Mouse (Mus musculus): ENCODE measurements around the gene Ramp3. TPM values are rescaled to one million over a fixed set of nuclear protein-coding genes. Genes with fewer than 3 reads are reported as not detected.
"Not testable (repeated sequence)": the region's sequence is repeated elsewhere in the genome, so short reads cannot be mapped to it uniquely, and the experiment has no call there.

Gene Ramp3
- polyA plus RNA-seq, 1 experiment from 2014 or later = 2.6 TPM

DNA sequence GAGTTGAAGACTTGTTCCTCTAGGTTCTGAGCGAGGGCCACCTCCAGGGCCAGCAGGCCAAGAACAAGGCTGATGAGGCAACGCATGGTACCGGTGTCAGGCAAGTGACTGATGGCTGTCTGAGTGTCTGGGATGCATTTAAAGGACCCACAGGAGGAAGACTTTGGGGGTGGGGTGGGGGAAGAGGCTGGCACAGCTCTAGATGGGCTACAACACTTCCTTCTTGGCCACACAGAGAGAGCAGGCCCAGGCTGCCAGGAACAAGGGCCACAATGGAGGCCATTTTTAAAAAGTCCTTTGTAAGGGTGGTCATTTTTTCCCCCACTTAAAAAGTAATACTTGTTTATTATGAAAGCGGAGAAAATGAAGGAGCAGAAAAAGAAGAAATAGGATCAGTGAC is 19.8 kb upstream of the Ramp3 start, which contains the start of gene Wap:
Wap (minus strand) TSS at position 101 of the 400 bp plus-strand sequence.
- Histone ChIP-seq H3K27ac (no peak within 1 kb of the TSS), H3K36me3 (no peaks in the 10 kb centered on the region), H3K4me2 (no peak within 1 kb of the TSS), H3K4me1 (replicated peaks) (no peaks in the 10 kb centered on the region), H3K4me3 (no peak within 1 kb of the TSS), H3K9ac (no peak within 1 kb of the TSS), H3K27me3 (no peaks in the 10 kb centered on the region), H3K9me3 (replicated peaks) (no peaks in the 10 kb centered on the region)
- WGBS = 88% methylated on average over 4 of the region's 4 CpGs
- ATAC-seq (replicated peaks; ENCODE audit: insufficient number of reproducible peaks, insufficient read depth, low FRiP score, low read depth) = no peak

DNA sequence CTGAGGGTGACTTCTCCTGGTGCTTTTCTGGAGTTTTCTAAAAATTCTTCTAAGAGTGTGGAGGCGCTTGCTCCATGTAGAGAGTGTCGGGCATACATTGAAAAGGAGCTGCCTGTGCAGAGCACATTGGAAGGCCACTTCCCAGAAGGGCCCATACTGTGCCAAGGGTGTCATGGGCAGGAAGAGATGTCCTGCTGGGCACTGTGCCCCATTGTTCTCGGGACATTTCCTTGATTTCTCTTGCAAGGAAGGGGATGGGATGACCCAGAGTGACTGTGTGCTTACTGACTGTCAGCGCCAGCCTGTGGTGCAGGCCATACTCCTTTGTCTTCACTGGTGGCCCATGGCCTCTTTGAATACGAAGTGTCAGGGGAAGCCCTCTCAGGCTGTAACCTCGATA is 19.2 kb upstream of the Ramp3 start:
- Histone ChIP-seq H3K27me3 (no peaks in the 10 kb centered on the region), H3K36me3 (no peaks in the 10 kb centered on the region), H3K9me3 (replicated peaks) (no peaks in the 10 kb centered on the region), H3K9ac (no peak overlapping the region), H3K4me1 (replicated peaks) (no peaks in the 10 kb centered on the region), H3K27ac (no peak overlapping the region), H3K4me2 (no peak overlapping the region), H3K4me3 (no peak overlapping the region)
- 69% methylated on average over 6 of the region's 6 CpGs for WGBS
- ATAC-seq (replicated peaks; ENCODE audit: insufficient number of reproducible peaks, insufficient read depth, low FRiP score, low read depth) = no peak

DNA sequence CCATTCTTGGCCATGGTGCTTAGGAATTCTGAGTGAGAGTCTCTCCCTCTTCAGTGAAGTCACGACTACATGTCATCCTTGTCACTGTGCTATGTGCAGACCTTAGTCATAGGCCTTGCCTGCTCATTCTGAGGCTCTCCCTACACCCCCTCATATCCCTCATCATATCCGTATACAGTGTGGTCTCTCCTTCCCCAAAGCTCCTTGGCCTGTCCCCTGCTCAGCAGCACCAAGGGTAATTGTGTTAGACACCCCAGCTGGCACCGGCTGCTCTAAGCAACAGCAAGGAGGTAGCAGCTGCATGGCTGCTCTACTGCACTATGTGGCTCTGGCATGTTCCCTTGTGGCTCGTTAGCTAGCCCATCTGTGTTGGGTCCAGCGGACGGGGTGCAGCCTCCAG is 13.8 kb upstream of the Ramp3 start:
- H3K4me2 ChIP-seq = no peak overlapping the region
- no peaks in the 10 kb centered on the region for H3K4me1 ChIP-seq (replicated peaks)
- H3K36me3 ChIP-seq = no peaks in the 10 kb centered on the region
- H3K4me3 ChIP-seq = no peak overlapping the region
- no peaks in the 10 kb centered on the region for H3K9me3 ChIP-seq (replicated peaks)
- WGBS = 76% methylated on average over 6 of the region's 6 CpGs
- H3K9ac ChIP-seq = no peak overlapping the region
- no peak for ATAC-seq (replicated peaks; ENCODE audit: insufficient number of reproducible peaks, insufficient read depth, low FRiP score, low read depth)
- no peaks in the 10 kb centered on the region for H3K27me3 ChIP-seq
- no peak overlapping the region for H3K27ac ChIP-seq

GRCm38 (mm10) chr11:6647831-6648724 is 10.2 kb upstream of the Ramp3 start:
- H3K36me3 ChIP-seq = no peaks in the 10 kb centered on the region
- H3K4me3 ChIP-seq = no peak overlapping the region
- H3K27ac ChIP-seq = no peak overlapping the region
- H3K27me3 ChIP-seq = no peaks in the 10 kb centered on the region
- H3K4me1 ChIP-seq (replicated peaks) = no peaks in the 10 kb centered on the region
- no peak overlapping the region for H3K9ac ChIP-seq
- no peak overlapping the region for H3K4me2 ChIP-seq
- no peaks in the 10 kb centered on the region for H3K9me3 ChIP-seq (replicated peaks)
- ATAC-seq (replicated peaks; ENCODE audit: insufficient number of reproducible peaks, insufficient read depth, low FRiP score, low read depth) = no peak
- WGBS = 52% methylated on average over 9 of the region's 9 CpGs

DNA sequence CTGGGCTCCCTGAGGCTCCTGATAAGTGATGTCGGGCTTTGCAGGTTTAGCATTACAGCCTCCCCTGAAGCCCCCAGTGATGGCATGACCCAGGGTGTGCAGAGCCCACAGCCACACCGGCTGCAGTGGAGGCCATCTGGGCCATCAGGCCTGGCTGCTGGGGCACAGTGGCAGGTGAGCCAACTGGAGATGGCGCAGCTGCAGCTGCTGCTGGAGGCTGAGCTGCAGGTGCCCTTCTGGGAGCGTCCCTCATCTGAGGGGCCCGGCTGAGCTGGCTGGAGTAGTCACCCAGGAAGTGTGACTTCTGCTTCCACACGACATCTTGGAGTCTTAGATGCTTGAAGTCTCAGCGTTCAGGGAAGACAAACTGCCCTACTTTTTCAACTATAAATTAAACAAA is 7.8 kb upstream of the Ramp3 start:
- Histone ChIP-seq H3K36me3 (no peaks in the 10 kb centered on the region), H3K9ac (no peak overlapping the region), H3K4me1 (replicated peaks) (no peaks in the 10 kb centered on the region), H3K27ac (no peak overlapping the region), H3K4me3 (no peak overlapping the region), H3K4me2 (no peak overlapping the region), H3K9me3 (replicated peaks) (no peaks in the 10 kb centered on the region), H3K27me3 (peaks cover 7% of the 10 kb centered on the region)
- 57% methylated on average over 7 of the region's 7 CpGs for WGBS
- ATAC-seq (replicated peaks; ENCODE audit: insufficient number of reproducible peaks, insufficient read depth, low FRiP score, low read depth) = no peak

- H3K4me3 ChIP-seq; H3K36me3 ChIP-seq; H3K4me1 ChIP-seq (replicated peaks); H3K9me3 ChIP-seq (replicated peaks); H3K27ac ChIP-seq; H3K9ac ChIP-seq; ATAC-seq (replicated peaks; ENCODE audit: insufficient number of reproducible peaks, insufficient read depth, low FRiP score, low read depth); H3K4me2 ChIP-seq: not testable (repeated sequence)
- 77% methylated on average over 3 of the region's 3 CpGs for WGBS
- peaks cover 15% of the 10 kb centered on the region for H3K27me3 ChIP-seq
Measured at GRCm38 (mm10) chr11:6652978-6653377, 5.3 kb upstream of the Ramp3 start.

DNA sequence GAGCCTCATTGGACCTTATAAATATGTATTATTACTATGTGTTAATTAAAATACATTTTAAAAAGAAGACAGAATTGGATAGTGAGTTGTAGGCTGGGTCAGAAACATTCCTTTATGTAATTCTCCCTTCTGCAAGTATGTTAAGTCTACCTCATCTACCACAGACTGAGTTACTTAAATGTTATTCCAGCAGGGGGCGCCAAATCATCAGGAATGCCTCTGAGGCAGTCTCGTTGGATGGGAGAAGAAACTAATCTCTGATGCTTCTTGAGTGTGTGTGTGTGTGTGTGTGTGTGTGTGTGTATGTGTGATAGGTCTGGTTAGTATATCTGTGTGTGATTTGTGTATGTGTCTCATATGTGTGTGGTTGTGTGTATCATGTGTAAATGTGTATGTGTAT is 3.4 kb upstream of the Ramp3 start:
- peak; percentile 23; the same call in 1 of the 2 replicates for ATAC-seq (replicated peaks; ENCODE audit: insufficient number of reproducible peaks, insufficient read depth, low FRiP score, low read depth)

DNA sequence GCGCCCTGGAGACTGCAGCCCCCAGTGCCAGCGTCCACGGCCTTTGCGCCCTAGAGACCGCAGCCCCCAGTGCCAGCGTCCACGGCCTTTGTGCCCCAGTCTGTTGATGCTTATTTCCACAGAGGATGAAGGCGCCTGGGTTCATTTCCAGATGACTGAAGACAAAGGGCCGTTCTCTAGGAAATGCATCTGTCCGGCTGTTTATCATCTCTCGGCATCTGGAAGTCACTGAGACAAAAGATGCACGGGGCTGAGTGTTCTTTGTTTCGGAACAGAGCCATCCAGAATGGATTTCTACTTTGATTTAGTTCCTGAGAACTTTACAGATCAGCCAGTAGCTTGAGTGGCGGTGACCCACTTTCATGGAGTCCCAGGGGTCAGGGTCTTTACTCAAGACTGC is 2.9 kb downstream of the Ramp3 start:
- Histone ChIP-seq H3K4me3 (no peak overlapping the region), H3K36me3 (no peaks in the 10 kb centered on the region), H3K27me3 (peaks cover 11% of the 10 kb centered on the region), H3K4me1 (replicated peaks) (peaks cover 7% of the 10 kb centered on the region), H3K9ac (no peak overlapping the region), H3K27ac (no peak overlapping the region), H3K9me3 (replicated peaks) (no peaks in the 10 kb centered on the region), H3K4me2 (no peak overlapping the region)
- WGBS = 73% methylated on average over 14 of the region's 14 CpGs
- no peak for ATAC-seq (replicated peaks; ENCODE audit: insufficient number of reproducible peaks, insufficient read depth, low FRiP score, low read depth)

More for the DNA sequence above, 3.4 kb upstream of the Ramp3 start:
- Histone ChIP-seq H3K9me3 (replicated peaks) (no peaks in the 10 kb centered on the region), H3K9ac (no peak overlapping the region), H3K36me3 (no peaks in the 10 kb centered on the region), H3K4me2 (no peak overlapping the region), H3K4me1 (replicated peaks) (peaks cover 7% of the 10 kb centered on the region), H3K4me3 (no peak overlapping the region), H3K27me3 (peaks cover 18% of the 10 kb centered on the region), H3K27ac (no peak overlapping the region)
- 2% methylated on average over 2 of the region's 2 CpGs for WGBS

GRCm38 (mm10) chr11:6666634-6667033 is 8.3 kb downstream of the Ramp3 start:
- no peaks in the 10 kb centered on the region for H3K36me3 ChIP-seq

GRCm38 (mm10) chr11:6669041-6669440 is 10.7 kb downstream of the Ramp3 start:
- no peak overlapping the region for H3K9ac ChIP-seq
- 57% methylated on average over 9 of the region's 9 CpGs for WGBS
- no peak overlapping the region for H3K4me2 ChIP-seq
- H3K9me3 ChIP-seq (replicated peaks) = no peaks in the 10 kb centered on the region
- H3K4me1 ChIP-seq (replicated peaks) = no peaks in the 10 kb centered on the region
- no peak overlapping the region for H3K27ac ChIP-seq
- ATAC-seq (replicated peaks; ENCODE audit: insufficient number of reproducible peaks, insufficient read depth, low FRiP score, low read depth) = no peak
- H3K4me3 ChIP-seq = no peak overlapping the region
- no peaks in the 10 kb centered on the region for H3K27me3 ChIP-seq
- no peaks in the 10 kb centered on the region for H3K36me3 ChIP-seq

More at GRCm38 (mm10) chr11:6666634-6667033, 8.3 kb downstream of the Ramp3 start:
- no peak overlapping the region for H3K4me2 ChIP-seq
- no peak overlapping the region for H3K9ac ChIP-seq
- no peak overlapping the region for H3K4me3 ChIP-seq
- 70% methylated on average over 2 of the region's 2 CpGs for WGBS
- no peaks in the 10 kb centered on the region for H3K27me3 ChIP-seq
- no peaks in the 10 kb centered on the region for H3K9me3 ChIP-seq (replicated peaks)
- H3K4me1 ChIP-seq (replicated peaks) = no peaks in the 10 kb centered on the region
- no peak for ATAC-seq (replicated peaks; ENCODE audit: insufficient number of reproducible peaks, insufficient read depth, low FRiP score, low read depth)
- H3K27ac ChIP-seq = no peak overlapping the region

DNA sequence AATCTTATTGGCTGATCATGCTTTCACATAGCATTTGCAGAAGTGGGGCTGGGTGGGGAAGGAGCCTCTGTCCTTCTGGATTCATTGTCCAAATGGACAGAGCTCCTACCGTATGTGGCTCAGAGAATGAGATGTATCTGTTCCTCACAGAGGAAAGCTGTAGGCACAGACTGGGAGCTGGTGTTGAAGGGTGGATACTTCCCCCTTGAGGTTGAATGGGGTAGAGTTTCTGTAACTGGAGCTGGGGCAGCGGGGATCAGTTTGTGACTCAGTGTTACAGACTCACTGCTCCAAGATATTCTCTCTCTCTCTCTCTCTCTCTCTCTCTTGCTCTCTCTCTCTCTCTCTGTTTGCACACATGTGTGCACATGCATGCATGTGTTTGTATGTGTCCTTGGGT is 11.7 kb downstream of the Ramp3 start:
- Histone ChIP-seq H3K4me3 (no peak overlapping the region), H3K36me3 (no peaks in the 10 kb centered on the region)
- WGBS = 46% methylated on average over 2 of the region's 2 CpGs

DNA sequence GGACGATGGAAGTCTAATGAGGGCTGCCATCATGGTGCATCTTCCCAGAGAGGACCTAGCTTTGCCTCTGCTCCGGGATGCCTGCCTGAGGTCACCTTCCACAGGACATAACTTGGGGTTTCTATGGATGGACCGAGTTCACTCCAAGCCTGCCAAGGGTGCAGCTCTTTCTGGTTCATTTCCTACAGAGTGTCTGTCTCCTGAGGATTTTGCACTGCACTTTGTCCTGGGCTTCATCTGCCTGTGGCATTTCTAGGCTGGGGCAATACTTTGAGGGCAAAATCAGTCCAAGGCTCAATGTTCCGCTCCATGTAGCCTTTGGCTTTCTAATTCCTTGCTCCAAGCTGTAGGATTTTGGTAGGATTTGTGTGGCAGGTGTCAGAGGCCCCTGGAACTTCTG is 12.5 kb downstream of the Ramp3 start:
- no peak for ATAC-seq (replicated peaks; ENCODE audit: insufficient number of reproducible peaks, insufficient read depth, low FRiP score, low read depth)

More for the DNA sequence above, 11.7 kb downstream of the Ramp3 start:
- Histone ChIP-seq H3K9ac (no peak overlapping the region), H3K27ac (no peak overlapping the region), H3K27me3 (no peaks in the 10 kb centered on the region), H3K4me1 (replicated peaks) (no peaks in the 10 kb centered on the region), H3K9me3 (replicated peaks) (no peaks in the 10 kb centered on the region), H3K4me2 (no peak overlapping the region)
- no peak for ATAC-seq (replicated peaks; ENCODE audit: insufficient number of reproducible peaks, insufficient read depth, low FRiP score, low read depth)

More for the DNA sequence above, 12.5 kb downstream of the Ramp3 start:
- H3K9ac ChIP-seq = no peak overlapping the region
- no peaks in the 10 kb centered on the region for H3K4me1 ChIP-seq (replicated peaks)
- WGBS = 73% methylated on average over 4 of the region's 4 CpGs
- H3K4me3 ChIP-seq = no peak overlapping the region
- no peaks in the 10 kb centered on the region for H3K9me3 ChIP-seq (replicated peaks)
- H3K27ac ChIP-seq = no peak overlapping the region
- no peaks in the 10 kb centered on the region for H3K36me3 ChIP-seq
- no peak overlapping the region for H3K4me2 ChIP-seq
- no peaks in the 10 kb centered on the region for H3K27me3 ChIP-seq
